Mouse (Mus musculus): Measurements from ENCODE around the gene Gas2l2.

DNA sequence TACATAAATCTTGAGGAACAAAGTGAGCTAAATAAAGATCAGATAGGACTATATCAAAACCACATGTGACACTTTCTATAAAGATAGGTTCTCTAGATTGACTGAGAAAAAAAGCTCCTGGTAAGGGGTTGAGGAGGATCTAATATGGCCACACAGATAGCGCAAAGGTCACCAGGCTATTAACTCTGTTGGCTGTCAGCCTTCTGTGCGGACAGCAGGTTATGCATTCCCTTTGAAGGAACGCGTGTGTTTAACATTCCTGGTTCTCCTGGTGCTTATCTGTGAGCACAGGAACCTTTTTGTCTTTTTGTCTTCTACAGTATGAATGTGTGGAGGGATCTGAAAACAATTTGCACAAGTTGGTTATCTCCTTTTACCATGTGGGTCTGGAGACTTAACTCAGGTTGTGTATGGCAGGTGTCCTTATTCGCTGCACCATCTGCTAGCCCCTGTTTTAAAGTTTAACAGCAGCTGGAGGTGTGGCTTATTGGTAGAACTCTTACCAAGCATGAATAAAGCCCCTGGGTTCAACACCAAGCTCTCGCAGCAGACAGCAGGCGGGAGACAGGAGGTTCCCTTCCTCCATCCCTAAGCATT lies 49.4 kb downstream of the Gas2l2 start:
- TF ChIP-seq HCFC1 (IDR thresholded peaks at IDR 0.05; ENCODE audit: borderline replicate concordance, insufficient read depth, low read length) (no peak), ZC3H11A (IDR thresholded peaks at IDR 0.05; ENCODE audit: borderline replicate concordance, low read depth, low read length) (no peak), CHD2 (IDR thresholded peaks at IDR 0.05; ENCODE audit: low read depth, low read length) (no peak), MAFK (IDR thresholded peaks at IDR 0.05; ENCODE audit: insufficient read depth, low read depth, low read length) (no peak)

Measured in ES-E14 (cell line).